Mouse (Mus musculus) bone marrow macrophage, adult 2 months (primary cell): ENCODE data around the gene Sh2d1b2.

Source experiments
- CTCF ChIP-seq: IDR thresholded peaks from 2 replicates; pipeline ENCODE4 v1.5.1; 2012; ENCODE audit warnings: low read depth, mild to moderate bottlenecking, low read length, moderate library complexity
- POLR2A ChIP-seq: IDR thresholded peaks from 2 replicates; pipeline ENCODE4 v1.6.1; 2012; ENCODE audit warnings: mild to moderate bottlenecking, low read depth, low read length, borderline replicate concordance

- TF ChIP-seq CTCF = no peak
- TF ChIP-seq POLR2A = no peak
Observed at GRCm38 (mm10) chr1:170215590-170215989, 17.0 kb upstream of the Sh2d1b2 start.
